Mouse (Mus musculus): ENCODE results near the gene Etv4.

DNA sequence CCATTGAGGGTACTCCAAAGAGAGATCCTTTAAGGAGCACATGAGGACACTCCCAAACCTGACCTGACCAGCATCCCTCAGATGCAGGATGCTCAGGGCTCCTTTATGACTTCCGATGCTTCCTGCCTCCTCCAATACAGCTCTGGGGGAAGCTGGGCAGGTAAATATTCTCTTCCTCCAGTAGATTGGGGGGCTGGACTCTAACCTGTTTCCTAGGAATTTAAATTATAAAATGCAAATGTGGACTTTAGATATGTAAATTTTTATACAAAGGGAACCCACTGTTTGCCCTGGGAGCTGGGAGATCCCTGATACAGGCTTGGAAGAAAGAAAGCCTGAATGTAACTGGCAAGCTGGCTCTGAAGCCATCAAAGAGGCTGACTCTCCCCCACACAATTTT, 2.3 kb upstream of the Etv4 start:
- no peak for TF ChIP-seq CTCF (IDR thresholded peaks at IDR 0.05; ENCODE audit: borderline replicate concordance, insufficient read depth, low read length)
- TF ChIP-seq POLR2A (IDR thresholded peaks at IDR 0.05; ENCODE audit: low read depth, low read length) = no peak

Measured in embryonic fibroblast, embryonic 13.5 days (primary cell).